Mouse (Mus musculus): ENCODE measurements around the gene Car6. TPM values are rescaled to one million over a fixed set of nuclear protein-coding genes. Genes with fewer than 3 reads are reported as not detected.

The Car6 gene
- total RNA-seq (2014; rRNA removed) (not detected in 2 replicates), polyA plus RNA-seq (2015; fragmentation: Nextera tagmentation; extraction: Ambion mirVana) (not detected in 2 replicates)

DNA sequence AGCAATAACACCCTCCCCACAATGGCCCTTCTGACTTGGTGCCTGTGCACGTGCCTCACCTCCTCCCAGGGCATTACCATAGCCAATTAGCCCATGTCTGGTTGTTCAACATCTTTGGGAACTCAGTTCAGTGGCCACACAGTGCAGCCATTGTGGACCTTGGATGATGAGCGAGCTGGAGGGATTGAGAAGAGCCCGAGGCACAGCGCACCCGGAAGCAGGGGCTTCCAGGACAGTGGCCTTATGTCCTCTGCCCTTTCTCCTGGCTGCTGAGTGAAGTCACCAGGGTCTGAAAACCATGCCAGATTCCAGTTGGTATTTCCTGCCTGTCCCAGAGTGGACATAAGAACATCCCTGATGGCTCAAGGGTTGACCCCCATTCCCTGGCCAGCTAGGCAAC lies at the start of gene Car6:
Gene Car6, minus strand, starts transcription at position 101 of the 400 bp plus-strand sequence.
- no peak for DNase-seq (ENCODE audit: low spot score)
- ATAC-seq (ENCODE audit: low FRiP score): no peak
- Histone ChIP-seq H3K4me2 (ENCODE audit: low read depth, low read length, poor library complexity, severe bottlenecking) (no peak within 1 kb of the TSS), H3K27me3 (ENCODE audit: insufficient read depth, low read length) (no peaks in the 10 kb centered on the region), H3K27ac (ENCODE audit: low read depth, low read length) (no peak within 1 kb of the TSS), H3K36me3 (ENCODE audit: insufficient read depth, low read length) (no peaks in the 10 kb centered on the region), H3K9me3 (ENCODE audit: low read length) (no peaks in the 10 kb centered on the region), H3K4me1 (ENCODE audit: insufficient read depth, low read length) (no peaks in the 10 kb centered on the region), H3K9ac (replicated peaks; ENCODE audit: low read length, poor library complexity, severe bottlenecking) (no peak within 1 kb of the TSS), H3K4me3 (ENCODE audit: low read depth, low read length) (no peak within 1 kb of the TSS)
- 78% methylated on average over 5 of the region's 5 CpGs for WGBS
- no peak for TF ChIP-seq CTCF (IDR thresholded peaks at IDR 0.05)

DNA sequence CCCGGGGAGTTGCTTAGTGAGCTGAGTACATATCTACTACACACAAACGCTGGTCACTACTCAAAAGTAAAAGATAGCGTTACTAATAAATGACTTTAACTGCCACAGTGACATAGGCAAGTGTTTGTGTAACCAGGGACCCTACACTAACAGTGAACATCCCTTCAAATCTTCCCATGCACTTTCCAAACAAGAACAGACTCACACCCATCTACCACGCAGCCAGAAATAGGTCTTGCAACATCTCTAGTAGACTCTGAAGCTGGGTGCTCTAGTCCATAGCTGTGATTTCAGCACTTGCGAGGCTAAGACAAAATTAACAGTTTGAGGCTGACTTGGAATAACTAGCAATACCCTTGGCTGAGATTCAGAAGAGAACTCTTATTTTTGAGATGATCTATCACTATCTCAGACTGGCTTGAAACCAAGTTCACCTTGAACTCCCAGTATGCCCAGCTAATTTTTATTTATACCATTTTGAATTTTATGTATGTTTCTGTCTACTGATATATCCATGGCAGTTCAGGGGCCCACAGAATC lies 48.7 kb upstream of the Car6 start:
- no peak overlapping the region for H3K9ac ChIP-seq (replicated peaks; ENCODE audit: low read length, poor library complexity, severe bottlenecking)
- peaks cover 33% of the 10 kb centered on the region for H3K36me3 ChIP-seq (ENCODE audit: insufficient read depth, low read length)
- no peaks in the 10 kb centered on the region for H3K27me3 ChIP-seq (ENCODE audit: insufficient read depth, low read length)
- no peak for TF ChIP-seq CTCF (IDR thresholded peaks at IDR 0.05)
- ATAC-seq (ENCODE audit: low FRiP score) (no peak), DNase-seq (ENCODE audit: low spot score) (no peak)
- H3K4me1 ChIP-seq (ENCODE audit: insufficient read depth, low read length): 0 out of 2 replicates have a peak, but pooled peaks cover 8% of the 10 kb centered on the region
- H3K9me3 ChIP-seq (ENCODE audit: low read length): no peaks in the 10 kb centered on the region
- WGBS: 84% methylated on average over 5 of the region's 5 CpGs
- no peak overlapping the region for H3K4me2 ChIP-seq (ENCODE audit: low read depth, low read length, poor library complexity, severe bottlenecking)
- no peak overlapping the region for H3K4me3 ChIP-seq (ENCODE audit: low read depth, low read length)
- no peak overlapping the region for H3K27ac ChIP-seq (ENCODE audit: low read depth, low read length)

DNA sequence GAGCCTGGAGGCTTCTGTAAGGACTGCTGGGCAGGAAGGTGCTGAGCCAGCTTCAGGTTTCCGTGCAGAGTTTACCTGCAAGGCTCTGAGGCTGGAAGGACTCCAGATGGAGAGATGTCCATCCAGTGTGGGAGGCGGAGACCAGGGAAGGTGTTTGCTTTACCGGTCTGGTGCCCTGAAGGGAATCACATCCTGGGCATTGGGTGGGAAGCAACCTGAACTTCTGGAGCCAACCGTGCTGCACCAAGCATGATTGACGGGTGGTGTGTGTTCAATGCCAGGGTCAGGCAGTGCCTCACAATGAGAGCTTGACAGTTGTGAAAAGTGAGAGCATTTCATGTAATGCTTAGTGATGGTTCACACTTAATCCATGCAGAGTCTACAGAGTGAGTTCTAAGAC lies 47.8 kb upstream of the Car6 start:
- 0 out of 2 replicates have a peak, but pooled peaks cover 8% of the 10 kb centered on the region for H3K4me1 ChIP-seq (ENCODE audit: insufficient read depth, low read length)
- no peak overlapping the region for H3K4me2 ChIP-seq (ENCODE audit: low read depth, low read length, poor library complexity, severe bottlenecking)
- ATAC-seq (ENCODE audit: low FRiP score) (no peak), DNase-seq (ENCODE audit: low spot score) (no peak)
- H3K27ac ChIP-seq (ENCODE audit: low read depth, low read length): no peak overlapping the region
- no peak for TF ChIP-seq CTCF (IDR thresholded peaks at IDR 0.05)
- H3K9me3 ChIP-seq (ENCODE audit: low read length): no peaks in the 10 kb centered on the region
- WGBS: 76% methylated on average over 5 of the region's 5 CpGs
- H3K9ac ChIP-seq (replicated peaks; ENCODE audit: low read length, poor library complexity, severe bottlenecking): no peak overlapping the region
- peaks cover 42% of the 10 kb centered on the region for H3K36me3 ChIP-seq (ENCODE audit: insufficient read depth, low read length)
- H3K27me3 ChIP-seq (ENCODE audit: insufficient read depth, low read length): no peaks in the 10 kb centered on the region
- no peak overlapping the region for H3K4me3 ChIP-seq (ENCODE audit: low read depth, low read length)

DNA sequence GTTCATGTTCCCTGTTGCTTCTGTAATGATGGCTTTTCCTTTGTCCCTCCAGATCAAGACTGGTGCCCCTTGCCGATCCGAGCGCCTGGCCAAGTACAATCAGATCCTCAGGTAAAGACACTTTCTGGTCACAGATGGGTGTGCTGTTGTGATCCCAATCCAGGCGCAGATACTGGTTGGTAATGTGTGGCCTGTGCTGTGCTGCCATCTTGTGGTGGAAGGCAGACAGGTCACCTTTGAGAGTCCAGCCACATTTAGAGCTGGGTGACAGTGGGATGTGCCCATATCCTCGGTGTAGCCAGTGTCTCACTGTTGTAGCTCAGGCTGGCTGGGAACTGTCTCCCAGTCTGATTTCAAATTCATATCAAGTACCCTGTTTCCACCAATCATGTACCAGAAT lies 46.9 kb upstream of the Car6 start:
- Histone ChIP-seq H3K27ac (ENCODE audit: low read depth, low read length) (no peak overlapping the region), H3K27me3 (ENCODE audit: insufficient read depth, low read length) (no peaks in the 10 kb centered on the region), H3K4me2 (ENCODE audit: low read depth, low read length, poor library complexity, severe bottlenecking) (no peak overlapping the region), H3K36me3 (ENCODE audit: insufficient read depth, low read length) (peaks cover 51% of the 10 kb centered on the region), H3K9ac (replicated peaks; ENCODE audit: low read length, poor library complexity, severe bottlenecking) (no peak overlapping the region), H3K4me1 (ENCODE audit: insufficient read depth, low read length) (0 out of 2 replicates have a peak, but pooled peaks cover 8% of the 10 kb centered on the region), H3K9me3 (ENCODE audit: low read length) (no peaks in the 10 kb centered on the region), H3K4me3 (ENCODE audit: low read depth, low read length) (no peak overlapping the region)
- 45% methylated on average over 5 of the region's 5 CpGs for WGBS
- peak; percentile 38; the same call in 1 of the 2 replicates for ATAC-seq (ENCODE audit: low FRiP score)
- TF ChIP-seq CTCF (IDR thresholded peaks at IDR 0.05): peak; percentile 98
- DNase-seq (ENCODE audit: low spot score): peak; percentile 82

DNA sequence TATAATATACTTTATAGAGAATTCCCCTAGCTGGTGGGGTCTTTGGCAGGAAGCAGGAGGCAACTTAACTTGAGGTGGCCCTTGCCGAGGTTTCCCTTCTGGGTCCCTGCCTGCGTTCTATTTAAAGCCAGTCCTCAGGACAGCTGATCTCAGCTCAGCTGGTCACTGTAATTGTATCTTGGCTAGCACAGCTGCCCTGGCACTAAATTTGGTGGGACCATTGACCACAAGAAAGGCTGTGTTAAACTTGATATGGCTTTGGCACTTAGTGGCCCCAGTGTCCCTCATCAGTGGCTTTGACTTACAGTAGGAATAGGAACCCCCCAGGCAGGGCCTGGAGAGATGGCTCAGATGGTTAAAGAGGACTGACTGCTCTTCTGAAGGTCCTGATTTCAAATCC lies 44.7 kb upstream of the Car6 start:
- Histone ChIP-seq H3K4me3 (ENCODE audit: low read depth, low read length) (no peak overlapping the region), H3K27me3 (ENCODE audit: insufficient read depth, low read length) (no peaks in the 10 kb centered on the region), H3K4me2 (ENCODE audit: low read depth, low read length, poor library complexity, severe bottlenecking) (no peak overlapping the region), H3K9me3 (ENCODE audit: low read length) (no peaks in the 10 kb centered on the region), H3K4me1 (ENCODE audit: insufficient read depth, low read length) (0 out of 2 replicates have a peak, but pooled peaks cover 6% of the 10 kb centered on the region), H3K36me3 (ENCODE audit: insufficient read depth, low read length) (peaks cover 69% of the 10 kb centered on the region), H3K27ac (ENCODE audit: low read depth, low read length) (no peak overlapping the region), H3K9ac (replicated peaks; ENCODE audit: low read length, poor library complexity, severe bottlenecking) (no peak overlapping the region)
- ATAC-seq (ENCODE audit: low FRiP score) (no peak), DNase-seq (ENCODE audit: low spot score) (no peak)
- TF ChIP-seq CTCF (IDR thresholded peaks at IDR 0.05): no peak
- 85% methylated on average over 2 of the region's 2 CpGs for WGBS

DNA sequence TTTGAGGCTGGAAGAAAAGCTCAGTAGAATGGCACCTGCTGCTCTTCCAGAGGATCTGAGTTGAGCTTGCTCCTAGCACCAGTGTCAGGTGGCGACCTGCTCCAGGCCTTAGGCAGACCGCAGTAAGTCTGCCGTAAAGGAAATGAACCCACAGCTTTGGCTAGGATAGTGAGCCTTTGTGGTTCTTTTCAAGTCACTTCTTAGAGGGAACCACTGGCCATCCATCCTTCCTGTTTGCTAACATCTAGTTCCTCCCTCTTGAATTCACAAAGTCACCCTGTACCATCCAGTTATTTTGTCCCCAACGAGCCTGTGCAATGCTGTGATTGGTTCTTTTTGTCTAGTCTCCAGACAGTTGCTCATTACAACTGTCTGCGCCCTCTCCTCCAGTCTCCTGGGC lies 41.6 kb upstream of the Car6 start:
- H3K4me3 ChIP-seq (ENCODE audit: low read depth, low read length): no peak overlapping the region
- ATAC-seq (ENCODE audit: low FRiP score): no peak
- H3K27me3 ChIP-seq (ENCODE audit: insufficient read depth, low read length): no peaks in the 10 kb centered on the region
- TF ChIP-seq CTCF (IDR thresholded peaks at IDR 0.05): no peak
- no peaks in the 10 kb centered on the region for H3K9me3 ChIP-seq (ENCODE audit: low read length)
- H3K27ac ChIP-seq (ENCODE audit: low read depth, low read length): no peak overlapping the region
- H3K9ac ChIP-seq (replicated peaks; ENCODE audit: low read length, poor library complexity, severe bottlenecking): no peak overlapping the region
- H3K36me3 ChIP-seq (ENCODE audit: insufficient read depth, low read length): peaks cover 57% of the 10 kb centered on the region
- H3K4me2 ChIP-seq (ENCODE audit: low read depth, low read length, poor library complexity, severe bottlenecking): no peak overlapping the region
- H3K4me1 ChIP-seq (ENCODE audit: insufficient read depth, low read length): peaks cover 11% of the 10 kb centered on the region
- 85% methylated on average over 5 of the region's 5 CpGs for WGBS
- no peak for DNase-seq (ENCODE audit: low spot score)

All from midbrain, postnatal 0 days (tissue).